Mouse (Mus musculus) liver, embryonic 16.5 days (tissue): ENCODE measurements around the gene Pxn. TPM values are rescaled to one million over a fixed set of nuclear protein-coding genes. Genes with fewer than 3 reads are reported as not detected.
A peak's percentile ranks its signal among the peaks of the same experiment; 100 is the strongest.
"Not testable (repeated sequence)": the region's sequence is repeated elsewhere in the genome, so short reads cannot be mapped to it uniquely, and the experiment has no call there.

Experiments
- ATAC-seq: fragments of 200-750 bp; cut with Nextera tagmentation; 2 replicates; pipeline ENCODE4 v1.8.0; 2017; ENCODE audit warnings: low read depth, mild to moderate bottlenecking, moderate number of reproducible peaks, moderate library complexity
- H3K27ac ChIP-seq: fragments of 300-500 bp; sonication (generic); 2 replicates; pipeline ENCODE4 v1.5.1; 2014; ENCODE audit warnings: mild to moderate bottlenecking, low read length
- H3K27me3 ChIP-seq: fragments of 300-500 bp; sonication (generic); 2 replicates; pipeline ENCODE4 v1.6.1; 2014; ENCODE audit warnings: low read depth, low read length, mixed read lengths; ENCODE audit not compliant: control insufficient read depth, insufficient read depth
- H3K36me3 ChIP-seq: fragments of 300-500 bp; sonication (generic); 2 replicates; pipeline ENCODE4 v1.6.1; 2014; ENCODE audit warnings: mild to moderate bottlenecking; ENCODE audit not compliant: control insufficient read depth, insufficient read depth
- H3K4me1 ChIP-seq: fragments of 300-500 bp; sonication (generic); 2 replicates; pipeline ENCODE4 v1.6.1; 2014; ENCODE audit warnings: low read depth, low read length, mixed read lengths; ENCODE audit not compliant: control insufficient read depth
- H3K4me2 ChIP-seq: fragments of 300-500 bp; sonication (generic); 2 replicates; pipeline ENCODE4 v1.6.1; 2014; ENCODE audit warnings: low read depth, low read length, mixed read lengths
- H3K4me3 ChIP-seq: fragments of 300-500 bp; sonication (generic); 2 replicates; pipeline ENCODE4 v1.5.1; 2014; ENCODE audit warnings: low read depth, mild to moderate bottlenecking, low read length
- H3K9ac ChIP-seq: fragments of 300-500 bp; sonication (generic); 2 replicates; pipeline ENCODE4 v1.6.1; 2014; ENCODE audit warnings: low read depth, low read length
- H3K9me3 ChIP-seq: fragments of 300-500 bp; sonication (generic); replicated peaks from 2 replicates; pipeline ENCODE4 v1.6.1; 2016; ENCODE audit warnings: low read length; ENCODE audit not compliant: control insufficient read depth
- WGBS: fragments of 180-500 bp; shearing (Covaris S2); extraction: QIAGEN DNeasy Blood & Tissue Kit; methylation state at CpG from one replicate; pipeline ENCODE4 v1.1.7; 2014; ENCODE audit not compliant: insufficient replicate concordance; 5-methylcytosine and 5-hydroxymethylcytosine counted together
- polyA plus RNA-seq: library from polyadenylated mRNA; unstranded; fragments of >200 nt; fragmentation: Nextera tagmentation; extraction: Ambion mirVana; gene quantifications from 2 replicates; pipeline ENCODE4 v1.2.1, GENCODE M21; 2015

Pxn gene
- polyA plus RNA-seq, 1 experiment from 2014 or later, result 19.1 TPM

- ATAC-seq, H3K27me3 ChIP-seq, H3K9me3 ChIP-seq, H3K9ac ChIP-seq, H3K4me3 ChIP-seq, H3K4me2 ChIP-seq, H3K27ac ChIP-seq, H3K36me3 ChIP-seq: not testable (repeated sequence)
- WGBS, result 62% methylated on average over 4 of the region's 4 CpGs
- H3K4me1 ChIP-seq, result peaks cover 39% of the 10 kb centered on the region
These were observed 859 bp upstream of the Pxn start for GRCm38 (mm10) chr5:115505617-115506016.

- peak overlapping the region; percentile 14; the same call in 1 of the 2 replicates for H3K27ac ChIP-seq
- H3K36me3 ChIP-seq, result no peaks in the 10 kb centered on the region
- no peaks in the 10 kb centered on the region for H3K27me3 ChIP-seq
- H3K4me2 ChIP-seq, result peak overlapping the region; percentile 97
- no peaks in the 10 kb centered on the region for H3K9me3 ChIP-seq
- 13% methylated on average over 12 of the region's 12 CpGs for WGBS
- H3K4me1 ChIP-seq, result peaks cover 41% of the 10 kb centered on the region
- H3K4me3 ChIP-seq, result peak overlapping the region; percentile 77
- no peak for ATAC-seq
- H3K9ac ChIP-seq, result peak overlapping the region; percentile 84
These were observed 948 bp downstream of the Pxn start for GRCm38 (mm10) chr5:115507267-115507980.

- no peak for ATAC-seq
- H3K4me1 ChIP-seq, result peaks cover 41% of the 10 kb centered on the region
- WGBS, result 49% methylated on average over 18 of the region's 18 CpGs
- no peak overlapping the region for H3K27ac ChIP-seq
- no peaks in the 10 kb centered on the region for H3K27me3 ChIP-seq
- H3K4me2 ChIP-seq, result peak overlapping the region; percentile 97
- H3K36me3 ChIP-seq, result no peaks in the 10 kb centered on the region
- peak overlapping the region; percentile 77 for H3K4me3 ChIP-seq
- H3K9me3 ChIP-seq, result no peaks in the 10 kb centered on the region
- peak overlapping the region; percentile 84 for H3K9ac ChIP-seq
These were observed 1.7 kb downstream of the Pxn start for GRCm38 (mm10) chr5:115507981-115508858.

- peak overlapping the region; percentile 77 for H3K4me3 ChIP-seq
- H3K36me3 ChIP-seq, result no peaks in the 10 kb centered on the region
- peaks cover 42% of the 10 kb centered on the region for H3K4me1 ChIP-seq
- H3K9me3 ChIP-seq, result no peaks in the 10 kb centered on the region
- H3K27ac ChIP-seq, result no peak overlapping the region
- H3K4me2 ChIP-seq, result peak overlapping the region; percentile 97
- H3K27me3 ChIP-seq, result no peaks in the 10 kb centered on the region
- no peak for ATAC-seq
- 44% methylated on average over 10 of the region's 10 CpGs for WGBS
- peak overlapping the region; percentile 3; the same call in 1 of the 2 replicates for H3K9ac ChIP-seq
These were observed 2.3 kb downstream of the Pxn start for GRCm38 (mm10) chr5:115508859-115509147.

- Histone ChIP-seq H3K27ac (peak overlapping the region; percentile 56), H3K4me2 (peak overlapping the region; percentile 97), H3K4me3 (peak overlapping the region; percentile 26; the same call in 1 of the 2 replicates), H3K36me3 (no peaks in the 10 kb centered on the region), H3K4me1 (peaks cover 47% of the 10 kb centered on the region), H3K9me3 (no peaks in the 10 kb centered on the region), H3K27me3 (no peaks in the 10 kb centered on the region), H3K9ac (0 out of 2 replicates have a peak overlapping the region, but pooled peaks have one; percentile 7)
- WGBS, result 17% methylated on average over 15 of the region's 15 CpGs
- ATAC-seq, result no peak
These were observed 2.9 kb downstream of the Pxn start for GRCm38 (mm10) chr5:115509321-115509761.

- H3K4me3 ChIP-seq, result peak overlapping the region; percentile 26; the same call in 1 of the 2 replicates
- WGBS, result 44% methylated on average over 15 of the region's 15 CpGs
These were observed 3.6 kb downstream of the Pxn start for GRCm38 (mm10) chr5:115509790-115510689.

GRCm38 (mm10) chr5:115512375-115512774 lies 5.9 kb downstream of the Pxn start:
- Histone ChIP-seq H3K27ac (no peak overlapping the region), H3K27me3 (no peaks in the 10 kb centered on the region), H3K9me3 (no peaks in the 10 kb centered on the region), H3K4me2 (no peak overlapping the region), H3K9ac (no peak overlapping the region), H3K4me1 (peaks cover 58% of the 10 kb centered on the region), H3K4me3 (no peak overlapping the region), H3K36me3 (no peaks in the 10 kb centered on the region)
- WGBS, result 57% methylated on average over 7 of the region's 7 CpGs
- no peak for ATAC-seq

More at GRCm38 (mm10) chr5:115509790-115510689, 3.6 kb downstream of the Pxn start:
- Histone ChIP-seq H3K9ac (peak overlapping the region; percentile 7; the same call in 1 of the 2 replicates), H3K4me1 (peaks cover 54% of the 10 kb centered on the region), H3K4me2 (peak overlapping the region; percentile 97), H3K27ac (peak overlapping the region; percentile 56), H3K36me3 (no peaks in the 10 kb centered on the region), H3K9me3 (no peaks in the 10 kb centered on the region), H3K27me3 (no peaks in the 10 kb centered on the region)
- ATAC-seq, result no peak

- ATAC-seq, result no peak
- no peaks in the 10 kb centered on the region for H3K9me3 ChIP-seq
- no peak overlapping the region for H3K27ac ChIP-seq
- H3K9ac ChIP-seq, result no peak overlapping the region
- peaks cover 49% of the 10 kb centered on the region for H3K4me1 ChIP-seq
- no peak overlapping the region for H3K4me3 ChIP-seq
- 78% methylated on average over 14 of the region's 14 CpGs for WGBS
- H3K36me3 ChIP-seq, result no peaks in the 10 kb centered on the region
- no peaks in the 10 kb centered on the region for H3K27me3 ChIP-seq
- no peak overlapping the region for H3K4me2 ChIP-seq
These were observed 6.8 kb downstream of the Pxn start for GRCm38 (mm10) chr5:115513246-115513645.
